Mouse (Mus musculus): ENCODE measurements at regions not wholly inside any gene's neighbourhood (a gene's known extent, or its start where the extent isn't known, plus 50 kb on each side); places are given as distances from the start of the nearest gene placed in this dataset.

DNA sequence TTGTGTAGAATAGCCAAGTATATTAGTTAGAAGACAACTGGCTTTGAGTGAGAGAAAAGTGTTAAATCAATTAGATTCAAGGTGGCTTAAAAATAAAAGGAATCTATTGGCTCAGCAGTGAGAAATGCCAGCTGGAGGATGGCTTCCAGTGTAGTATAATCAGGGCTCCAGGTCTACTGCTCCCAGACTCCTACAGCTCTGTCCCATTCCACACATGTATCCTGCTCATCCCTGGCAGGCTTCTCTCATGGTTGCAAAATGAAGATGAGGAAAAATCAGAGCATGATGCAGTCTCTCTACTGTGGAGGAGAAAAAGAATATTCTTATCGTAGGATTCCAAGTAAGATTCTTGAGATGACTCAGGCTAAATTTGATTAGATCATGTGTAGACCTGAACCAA, 263.7 kb upstream of the Marcks start:
- Histone ChIP-seq H3K27ac (ENCODE audit: low read length) (no peak overlapping the region), H3K9ac (replicated peaks; ENCODE audit: low read depth) (no peak overlapping the region), H3K9me3 (ENCODE audit: low read length) (no peaks in the 10 kb centered on the region), H3K4me3 (ENCODE audit: low read depth, low read length) (no peak overlapping the region), H3K27me3 (replicated peaks; ENCODE audit: insufficient read depth, low read length) (no peaks in the 10 kb centered on the region), H3K4me2 (replicated peaks; ENCODE audit: low read depth, low read length) (no peak overlapping the region), H3K36me3 (ENCODE audit: insufficient read depth, low read length) (no peaks in the 10 kb centered on the region), H3K4me1 (ENCODE audit: insufficient read depth, low read depth, low read length) (no peaks in the 10 kb centered on the region)
- ATAC-seq = no peak
- TF ChIP-seq EP300 (IDR thresholded peaks at IDR 0.05) (no peak), CTCF (IDR thresholded peaks at IDR 0.05) (no peak)
- DNase-seq (ENCODE audit: low spot score) = no peak
- WGBS = 95% methylated on average over 1 of the region's 1 CpGs

DNA sequence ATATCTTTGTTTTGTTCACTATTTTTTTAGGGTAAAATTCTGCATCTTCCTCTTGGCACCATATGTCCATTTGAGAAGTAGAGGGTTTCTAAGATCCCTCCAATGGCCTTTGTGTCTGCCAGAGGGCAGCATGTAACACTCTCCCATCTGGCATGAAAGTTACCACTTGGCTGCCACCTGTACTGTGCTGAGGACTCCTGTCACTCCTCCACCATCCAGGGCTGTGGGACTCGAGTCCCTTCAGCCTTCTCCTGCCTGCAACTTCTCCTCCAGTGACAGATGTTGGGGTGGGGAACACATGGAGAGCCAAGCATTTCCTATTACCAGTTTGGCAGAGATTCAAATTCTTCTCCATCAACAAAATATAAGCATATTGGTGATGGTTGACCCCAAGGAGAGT, 262.3 kb upstream of the Marcks start:
- ATAC-seq (no peak), DNase-seq (ENCODE audit: low spot score) (no peak)
- Histone ChIP-seq H3K27ac (ENCODE audit: low read length) (no peak overlapping the region), H3K9me3 (ENCODE audit: low read length) (no peaks in the 10 kb centered on the region), H3K4me2 (replicated peaks; ENCODE audit: low read depth, low read length) (no peak overlapping the region), H3K4me1 (ENCODE audit: insufficient read depth, low read depth, low read length) (no peaks in the 10 kb centered on the region), H3K27me3 (replicated peaks; ENCODE audit: insufficient read depth, low read length) (no peaks in the 10 kb centered on the region), H3K4me3 (ENCODE audit: low read depth, low read length) (no peak overlapping the region), H3K36me3 (ENCODE audit: insufficient read depth, low read length) (no peaks in the 10 kb centered on the region), H3K9ac (replicated peaks; ENCODE audit: low read depth) (no peak overlapping the region)
- TF ChIP-seq EP300 (IDR thresholded peaks at IDR 0.05) = no peak
- no peak for TF ChIP-seq CTCF (IDR thresholded peaks at IDR 0.05)
- 23% methylated on average over 1 of the region's 1 CpGs for WGBS

DNA sequence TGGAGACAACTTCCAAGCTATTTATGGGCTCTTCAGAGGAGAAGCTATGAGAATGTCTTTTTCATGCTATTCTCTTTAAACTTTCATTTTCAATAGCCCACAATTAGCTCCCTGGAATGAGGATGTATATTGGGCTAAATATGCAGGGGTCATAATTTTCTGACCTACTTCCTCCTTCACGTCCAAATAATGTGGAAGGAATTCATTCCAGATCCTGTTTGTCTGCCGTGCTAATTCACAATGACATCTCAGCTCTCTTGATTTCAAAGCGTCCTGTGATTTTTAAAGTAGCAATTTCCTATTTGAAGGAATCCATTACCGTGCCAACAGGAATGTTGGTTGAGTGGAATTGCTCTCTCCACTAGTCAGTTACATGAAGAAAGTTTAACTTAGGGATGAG, 261.7 kb upstream of the Marcks start:
- TF ChIP-seq EP300 (IDR thresholded peaks at IDR 0.05) (peak; percentile 37), CTCF (IDR thresholded peaks at IDR 0.05) (no peak)
- H3K4me1 ChIP-seq (ENCODE audit: insufficient read depth, low read depth, low read length) = no peaks in the 10 kb centered on the region
- DNase-seq (ENCODE audit: low spot score) = peak; percentile 28
- no peak overlapping the region; the same call in 1 of the 2 replicates for H3K27ac ChIP-seq (ENCODE audit: low read length)
- H3K9me3 ChIP-seq (ENCODE audit: low read length) = no peaks in the 10 kb centered on the region
- WGBS = 3% methylated on average over 4 of the region's 4 CpGs
- H3K36me3 ChIP-seq (ENCODE audit: insufficient read depth, low read length) = no peaks in the 10 kb centered on the region
- peak overlapping the region; percentile 33; the same call in 1 of the 2 replicates for H3K4me2 ChIP-seq (replicated peaks; ENCODE audit: low read depth, low read length)
- H3K4me3 ChIP-seq (ENCODE audit: low read depth, low read length) = no peak overlapping the region
- no peaks in the 10 kb centered on the region for H3K27me3 ChIP-seq (replicated peaks; ENCODE audit: insufficient read depth, low read length)
- ATAC-seq = no peak
- H3K9ac ChIP-seq (replicated peaks; ENCODE audit: low read depth) = no peak overlapping the region

DNA sequence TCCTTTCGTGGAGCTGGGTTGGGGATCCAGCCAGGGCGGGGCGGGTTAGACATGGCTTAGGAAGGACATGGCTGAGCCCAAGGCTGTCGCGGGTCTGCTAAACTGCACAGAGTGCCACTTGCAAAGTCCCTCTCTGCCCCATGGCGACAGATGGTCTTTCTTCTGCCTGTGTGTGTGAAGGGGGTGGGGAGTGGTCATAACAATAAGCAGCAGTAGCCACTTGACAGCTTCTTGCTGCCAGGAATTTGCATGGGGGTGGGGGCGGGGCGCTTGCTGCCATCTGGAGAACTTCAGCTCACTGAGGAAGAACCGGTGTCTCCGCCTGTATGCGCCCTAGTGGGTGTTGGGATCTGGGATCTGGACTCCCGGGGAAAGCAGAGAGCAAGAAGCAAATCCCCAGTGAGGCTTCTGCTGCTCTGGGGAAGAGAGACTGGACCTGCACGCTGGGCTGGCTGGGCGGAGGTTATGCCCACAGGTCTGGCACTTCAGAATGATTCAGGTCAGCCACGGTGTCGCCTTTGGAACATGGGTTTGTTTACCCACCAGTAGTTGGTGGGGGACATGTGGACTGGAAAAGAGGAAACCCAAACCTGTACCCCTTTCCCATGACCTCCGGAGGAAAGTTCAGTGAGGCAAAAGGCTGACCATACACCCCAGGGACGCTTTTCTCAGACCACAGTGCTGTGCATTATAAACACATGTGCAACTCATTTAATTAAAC, 258.7 kb upstream of the Marcks start:
- Histone ChIP-seq H3K9ac (replicated peaks; ENCODE audit: low read depth) (no peak overlapping the region), H3K36me3 (ENCODE audit: insufficient read depth, low read length) (no peaks in the 10 kb centered on the region), H3K4me1 (ENCODE audit: insufficient read depth, low read depth, low read length) (no peaks in the 10 kb centered on the region), H3K9me3 (ENCODE audit: low read length) (no peaks in the 10 kb centered on the region), H3K27me3 (replicated peaks; ENCODE audit: insufficient read depth, low read length) (no peaks in the 10 kb centered on the region), H3K27ac (ENCODE audit: low read length) (peak overlapping the region; percentile 5), H3K4me3 (ENCODE audit: low read depth, low read length) (peak overlapping the region; percentile 31), H3K4me2 (replicated peaks; ENCODE audit: low read depth, low read length) (peak overlapping the region; percentile 59)
- ATAC-seq (peak; percentile 87), DNase-seq (ENCODE audit: low spot score) (peak; percentile 71)
- peak; percentile 22; the same call in 1 of the 2 replicates for TF ChIP-seq CTCF (IDR thresholded peaks at IDR 0.05)
- no peak for TF ChIP-seq EP300 (IDR thresholded peaks at IDR 0.05)
- WGBS = 6% methylated on average over 18 of the region's 18 CpGs

DNA sequence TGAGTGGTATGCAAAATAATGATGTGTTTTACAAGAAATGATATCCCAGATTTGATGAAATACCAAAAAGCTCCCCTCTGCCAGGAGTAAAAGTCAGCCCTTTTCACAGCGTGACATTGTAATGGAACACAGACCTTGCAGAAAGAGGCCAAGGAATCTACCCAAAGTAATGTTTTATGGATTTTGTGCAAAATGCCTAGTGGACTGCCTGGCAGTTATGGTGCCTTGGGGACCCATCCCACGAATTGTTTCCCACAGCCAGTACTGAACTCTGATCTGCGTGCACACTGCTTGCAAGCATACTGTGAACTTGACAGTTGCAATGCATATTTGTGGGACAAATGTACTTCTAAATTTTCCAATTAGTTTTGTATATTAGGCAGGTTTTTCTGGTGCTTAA, 251.3 kb upstream of the Marcks start:
- Histone ChIP-seq H3K9me3 (ENCODE audit: low read length) (no peaks in the 10 kb centered on the region), H3K9ac (replicated peaks; ENCODE audit: low read depth) (no peak overlapping the region), H3K27me3 (replicated peaks; ENCODE audit: insufficient read depth, low read length) (no peaks in the 10 kb centered on the region), H3K4me2 (replicated peaks; ENCODE audit: low read depth, low read length) (no peak overlapping the region), H3K36me3 (ENCODE audit: insufficient read depth, low read length) (no peaks in the 10 kb centered on the region), H3K27ac (ENCODE audit: low read length) (no peak overlapping the region), H3K4me3 (ENCODE audit: low read depth, low read length) (no peak overlapping the region), H3K4me1 (ENCODE audit: insufficient read depth, low read depth, low read length) (no peaks in the 10 kb centered on the region)
- WGBS = 67% methylated on average over 3 of the region's 3 CpGs
- no peak for TF ChIP-seq CTCF (IDR thresholded peaks at IDR 0.05)
- ATAC-seq (no peak), DNase-seq (ENCODE audit: low spot score) (no peak)

DNA sequence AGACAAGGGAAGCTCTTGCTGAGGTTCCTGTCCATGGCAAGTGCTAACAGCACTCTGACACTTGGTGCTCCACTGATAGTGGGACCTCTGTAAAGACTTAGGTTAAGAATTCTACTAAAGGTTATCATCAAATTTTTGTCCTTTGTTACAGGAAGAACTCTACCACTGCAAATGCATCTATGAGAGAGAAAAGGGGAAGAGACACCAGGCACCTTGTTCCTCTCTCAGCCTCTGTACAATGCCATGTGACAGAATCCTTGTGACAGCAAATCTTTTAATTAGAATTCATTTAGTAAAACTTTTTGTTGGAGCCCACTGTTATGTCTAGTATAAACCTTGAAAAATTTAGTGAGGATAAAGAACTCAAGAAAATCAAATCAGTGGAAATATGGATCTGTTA, 247.5 kb upstream of the Marcks start:
- H3K4me2 ChIP-seq (replicated peaks; ENCODE audit: low read depth, low read length) = no peak overlapping the region
- TF ChIP-seq CTCF (IDR thresholded peaks at IDR 0.05) = no peak
- no peak for TF ChIP-seq EP300 (IDR thresholded peaks at IDR 0.05)
- H3K36me3 ChIP-seq (ENCODE audit: insufficient read depth, low read length) = no peaks in the 10 kb centered on the region
- H3K9ac ChIP-seq (replicated peaks; ENCODE audit: low read depth) = no peak overlapping the region
- H3K27me3 ChIP-seq (replicated peaks; ENCODE audit: insufficient read depth, low read length) = no peaks in the 10 kb centered on the region
- H3K9me3 ChIP-seq (ENCODE audit: low read length) = no peaks in the 10 kb centered on the region
- no peak overlapping the region for H3K27ac ChIP-seq (ENCODE audit: low read length)
- no peak for ATAC-seq
- H3K4me1 ChIP-seq (ENCODE audit: insufficient read depth, low read depth, low read length) = no peaks in the 10 kb centered on the region
- H3K4me3 ChIP-seq (ENCODE audit: low read depth, low read length) = no peak overlapping the region
- DNase-seq (ENCODE audit: low spot score) = no peak

DNA sequence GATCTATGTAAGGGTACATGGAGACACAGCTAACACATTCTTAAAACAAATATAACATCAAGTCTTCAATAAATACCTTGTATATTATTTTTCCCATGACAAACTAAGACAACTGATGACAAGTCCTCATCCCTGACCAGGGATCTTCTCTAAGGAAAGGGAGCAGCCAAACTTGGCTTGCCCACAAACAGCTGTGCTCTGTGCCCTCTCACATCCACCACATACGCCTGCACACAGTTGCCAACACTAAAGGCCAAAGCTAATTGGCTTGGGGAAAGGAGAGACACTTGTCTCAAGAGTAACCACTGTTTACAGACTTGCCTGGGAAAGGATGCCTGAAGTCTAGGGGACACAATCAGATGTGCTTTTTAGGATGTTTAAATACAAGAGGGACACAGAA, 241.3 kb upstream of the Marcks start:
- Histone ChIP-seq H3K9ac (replicated peaks; ENCODE audit: low read depth) (no peak overlapping the region), H3K4me2 (replicated peaks; ENCODE audit: low read depth, low read length) (no peak overlapping the region), H3K4me3 (ENCODE audit: low read depth, low read length) (no peak overlapping the region), H3K4me1 (ENCODE audit: insufficient read depth, low read depth, low read length) (no peaks in the 10 kb centered on the region), H3K27ac (ENCODE audit: low read length) (no peak overlapping the region), H3K27me3 (replicated peaks; ENCODE audit: insufficient read depth, low read length) (no peaks in the 10 kb centered on the region), H3K9me3 (ENCODE audit: low read length) (no peaks in the 10 kb centered on the region), H3K36me3 (ENCODE audit: insufficient read depth, low read length) (no peaks in the 10 kb centered on the region)
- DNase-seq (ENCODE audit: low spot score) (peak; percentile 14), ATAC-seq (no peak)
- WGBS = 35% methylated on average over 1 of the region's 1 CpGs
- TF ChIP-seq CTCF (IDR thresholded peaks at IDR 0.05) (no peak), EP300 (IDR thresholded peaks at IDR 0.05) (no peak)
